Mouse (Mus musculus): ENCODE measurements around the gene Ces4a. TPM values are rescaled to one million over a fixed set of nuclear protein-coding genes. Genes with fewer than 3 reads are reported as not detected.
"Not testable (repeated sequence)": the region's sequence is repeated elsewhere in the genome, so short reads cannot be mapped to it uniquely, and the experiment has no call there.

The Ces4a gene
- polyA plus RNA-seq, 2 experiments = not detected

DNA sequence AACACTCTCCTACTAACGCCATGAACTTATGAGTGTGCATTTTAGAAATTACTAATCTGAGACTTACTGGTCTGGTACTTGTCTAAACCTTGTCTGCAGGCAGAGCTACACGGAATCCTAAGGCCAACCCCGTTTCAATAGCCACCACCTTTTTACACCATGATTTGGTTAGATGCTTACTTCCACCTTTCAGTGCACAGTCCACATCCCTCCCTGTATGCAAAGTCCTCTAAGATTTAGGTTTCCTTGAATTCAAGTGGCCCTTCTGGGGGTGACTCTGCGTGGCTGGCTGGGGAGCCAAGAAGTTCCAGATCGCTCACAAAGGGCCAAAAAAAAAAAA is 38.4 kb downstream of the Ces4a start:
- peaks cover 29% of the 10 kb centered on the region for H3K27me3 ChIP-seq (ENCODE audit: control insufficient read depth, insufficient read depth, low read length)
- ATAC-seq (ENCODE audit: insufficient read depth) (peak; percentile 7; the same call in 1 of the 2 replicates), DNase-seq (ENCODE audit: low read depth in 3 of 3, low spot score in 3 of 3) (no peak)
- H3K9me3 ChIP-seq (ENCODE audit: control insufficient read depth, low read length) = no peaks in the 10 kb centered on the region
- peak overlapping the region; percentile 23 to 55 for H3K4me3 ChIP-seq (ENCODE audit: insufficient read depth in 1 of 2, low read depth in 2 of 2, low read length in 2 of 2)
- no peak overlapping the region for H3K27ac ChIP-seq
- no peaks in the 10 kb centered on the region for H3K36me3 ChIP-seq (replicated peaks; ENCODE audit: control insufficient read depth, insufficient read depth, low read depth)
- WGBS (ENCODE audit: insufficient replicate concordance) = 2% methylated on average over 5 of the region's 5 CpGs
- no peak overlapping the region for H3K9ac ChIP-seq (replicated peaks)
- H3K4me2 ChIP-seq (ENCODE audit: low read depth) = peak overlapping the region; percentile 64
- TF ChIP-seq CTCF (IDR thresholded peaks at IDR 0.05; ENCODE audit: low read depth) (no peak), EP300 (IDR thresholded peaks at IDR 0.05; ENCODE audit: low read depth) (no peak)
- no peaks in the 10 kb centered on the region for H3K4me1 ChIP-seq (replicated peaks; ENCODE audit: control insufficient read depth in 2 of 2, insufficient read depth in 2 of 2, low read length in 1 of 2)

GRCm38 (mm10) chr8:105170381-105171115 is 38.9 kb downstream of the Ces4a start, which contains the start of gene Cbfb:
Cbfb (plus strand) TSS chr8:105170674.
- H3K4me3 ChIP-seq (ENCODE audit: insufficient read depth in 1 of 2, low read depth in 2 of 2, low read length in 2 of 2) = peak within 1 kb of the TSS; percentile 54 to 55
- peaks cover 29% of the 10 kb centered on the region for H3K27me3 ChIP-seq (ENCODE audit: control insufficient read depth, insufficient read depth, low read length)
- no peaks in the 10 kb centered on the region for H3K9me3 ChIP-seq (ENCODE audit: control insufficient read depth, low read length)
- no peaks in the 10 kb centered on the region for H3K4me1 ChIP-seq (replicated peaks; ENCODE audit: control insufficient read depth in 2 of 2, insufficient read depth in 2 of 2, low read length in 1 of 2)
- peak; percentile 65 to 69 (median 68) for DNase-seq (ENCODE audit: low read depth in 3 of 3, low spot score in 3 of 3)
- WGBS (ENCODE audit: insufficient replicate concordance) = under 1% methylated on average over 83 of the region's 86 CpGs
- peak within 1 kb of the TSS; percentile 43 for H3K9ac ChIP-seq (replicated peaks)
- peak; percentile 86 for ATAC-seq (ENCODE audit: insufficient read depth)
- H3K4me2 ChIP-seq (ENCODE audit: low read depth) = peak within 1 kb of the TSS; percentile 64
- H3K36me3 ChIP-seq (replicated peaks; ENCODE audit: control insufficient read depth, insufficient read depth, low read depth) = no peaks in the 10 kb centered on the region
- TF ChIP-seq EP300 (IDR thresholded peaks at IDR 0.05; ENCODE audit: low read depth) (no peak), CTCF (IDR thresholded peaks at IDR 0.05; ENCODE audit: low read depth) (no peak)
- H3K27ac ChIP-seq = no peak within 1 kb of the TSS

DNA sequence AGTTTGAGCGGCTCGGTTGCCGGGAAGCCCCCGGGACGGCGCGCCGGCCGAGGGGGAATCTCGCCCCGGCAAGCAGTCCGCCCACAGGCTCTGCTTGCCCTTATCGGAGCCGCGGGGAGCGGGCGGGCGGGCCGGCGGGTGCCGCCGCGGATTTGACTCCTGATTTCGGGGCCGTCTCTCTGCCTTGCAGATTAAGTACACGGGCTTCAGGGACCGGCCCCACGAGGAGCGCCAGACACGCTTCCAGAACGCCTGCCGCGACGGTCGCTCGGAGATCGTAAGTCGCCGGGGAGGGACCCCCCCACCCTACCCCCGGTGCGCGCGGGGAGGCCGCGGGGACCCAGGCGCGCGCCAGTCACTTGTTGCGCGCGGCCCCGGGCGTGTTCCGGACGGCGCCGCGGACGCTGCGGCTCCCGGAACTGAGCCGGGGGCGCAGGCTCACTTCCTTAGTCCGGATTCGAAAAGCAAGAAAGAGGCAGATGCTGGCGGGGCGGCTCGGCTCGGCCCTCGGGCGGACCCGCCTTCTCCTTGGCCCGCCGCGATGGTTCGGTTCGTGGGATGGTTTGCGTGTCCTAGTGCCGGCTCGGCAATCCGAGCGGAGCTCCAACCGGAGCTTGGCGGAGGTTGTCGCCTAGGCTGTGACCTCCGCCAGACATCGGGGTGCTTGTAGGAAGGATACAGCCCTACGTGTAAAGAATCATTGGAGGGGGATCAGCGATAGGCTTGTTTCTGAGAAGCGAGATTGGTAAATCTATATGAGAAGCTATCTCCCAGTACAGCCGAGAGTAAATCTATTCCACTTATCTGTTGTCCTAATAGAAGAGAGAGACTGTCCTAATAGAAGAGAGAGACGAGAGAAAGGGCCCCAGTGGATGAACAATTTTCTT is 39.8 kb downstream of the Ces4a start:
- DNase-seq (ENCODE audit: low read depth in 3 of 3, low spot score in 3 of 3) (peak in 1 of 3 experiments; percentile 13), ATAC-seq (ENCODE audit: insufficient read depth) (peak; percentile 36; the same call in 1 of the 2 replicates)
- H3K27me3 ChIP-seq (ENCODE audit: control insufficient read depth, insufficient read depth, low read length) = peaks cover 29% of the 10 kb centered on the region
- peak overlapping the region; percentile 54 to 55 for H3K4me3 ChIP-seq (ENCODE audit: insufficient read depth in 1 of 2, low read depth in 2 of 2, low read length in 2 of 2)
- no peaks in the 10 kb centered on the region for H3K4me1 ChIP-seq (replicated peaks; ENCODE audit: control insufficient read depth in 2 of 2, insufficient read depth in 2 of 2, low read length in 1 of 2)
- peak overlapping the region; percentile 64 for H3K4me2 ChIP-seq (ENCODE audit: low read depth)
- peak overlapping the region; percentile 43 for H3K9ac ChIP-seq (replicated peaks)
- under 1% methylated on average over 91 of the region's 92 CpGs for WGBS (ENCODE audit: insufficient replicate concordance)
- H3K27ac ChIP-seq = no peak overlapping the region
- no peaks in the 10 kb centered on the region for H3K36me3 ChIP-seq (replicated peaks; ENCODE audit: control insufficient read depth, insufficient read depth, low read depth)
- TF ChIP-seq CTCF (IDR thresholded peaks at IDR 0.05; ENCODE audit: low read depth) = no peak
- no peak for TF ChIP-seq EP300 (IDR thresholded peaks at IDR 0.05; ENCODE audit: low read depth)
- no peaks in the 10 kb centered on the region for H3K9me3 ChIP-seq (ENCODE audit: control insufficient read depth, low read length)

GRCm38 (mm10) chr8:105172003-105172362 is 40.4 kb downstream of the Ces4a start:
- WGBS (ENCODE audit: insufficient replicate concordance) = 9% methylated on average over 6 of the region's 6 CpGs
- Histone ChIP-seq H3K4me3 (ENCODE audit: insufficient read depth in 1 of 2, low read depth in 2 of 2, low read length in 2 of 2) (peak overlapping the region in 1 of 2 experiments; percentile 55; a peak in 2 of 4 replicates), H3K4me2 (ENCODE audit: low read depth) (peak overlapping the region; percentile 64), H3K36me3 (replicated peaks; ENCODE audit: control insufficient read depth, insufficient read depth, low read depth) (no peaks in the 10 kb centered on the region), H3K9ac (replicated peaks) (0 out of 2 replicates have a peak overlapping the region, but pooled peaks have one; percentile 10), H3K9me3 (ENCODE audit: control insufficient read depth, low read length) (no peaks in the 10 kb centered on the region), H3K27me3 (ENCODE audit: control insufficient read depth, insufficient read depth, low read length) (peaks cover 29% of the 10 kb centered on the region), H3K4me1 (replicated peaks; ENCODE audit: control insufficient read depth in 2 of 2, insufficient read depth in 2 of 2, low read length in 1 of 2) (no peaks in the 10 kb centered on the region), H3K27ac (no peak overlapping the region)
- TF ChIP-seq CTCF (IDR thresholded peaks at IDR 0.05; ENCODE audit: low read depth) (no peak), EP300 (IDR thresholded peaks at IDR 0.05; ENCODE audit: low read depth) (no peak)
- DNase-seq (ENCODE audit: low read depth in 3 of 3, low spot score in 3 of 3) = no peak
- ATAC-seq (ENCODE audit: insufficient read depth) = no peak

- 77% methylated on average over 3 of the region's 3 CpGs for WGBS (ENCODE audit: insufficient replicate concordance)
- H3K4me1 ChIP-seq (replicated peaks; ENCODE audit: control insufficient read depth in 2 of 2, insufficient read depth in 2 of 2, low read length in 1 of 2); ATAC-seq (ENCODE audit: insufficient read depth); H3K9me3 ChIP-seq (ENCODE audit: control insufficient read depth, low read length); H3K4me2 ChIP-seq (ENCODE audit: low read depth); H3K4me3 ChIP-seq (ENCODE audit: insufficient read depth in 1 of 2, low read depth in 2 of 2, low read length in 2 of 2); DNase-seq (ENCODE audit: low read depth in 3 of 3, low spot score in 3 of 3); H3K36me3 ChIP-seq (replicated peaks; ENCODE audit: control insufficient read depth, insufficient read depth, low read depth); H3K9ac ChIP-seq (replicated peaks); H3K27ac ChIP-seq: not testable (repeated sequence)
- H3K27me3 ChIP-seq (ENCODE audit: control insufficient read depth, insufficient read depth, low read length) = peaks cover 19% of the 10 kb centered on the region
These were observed 43.7 kb downstream of the Ces4a start for GRCm38 (mm10) chr8:105175287-105175686.

Data from liver, embryonic 14.5 days (tissue).